Mouse (Mus musculus): Measurements from ENCODE around the gene Ift80. TPM values are rescaled to one million over a fixed set of nuclear protein-coding genes. Genes with fewer than 3 reads are reported as not detected.
"Not testable (repeated sequence)": the region's sequence is repeated elsewhere in the genome, so short reads cannot be mapped to it uniquely, and the experiment has no call there.

Gene Ift80
- polyA plus RNA-seq, 1 experiment from 2014 or later: 3.2 TPM

DNA sequence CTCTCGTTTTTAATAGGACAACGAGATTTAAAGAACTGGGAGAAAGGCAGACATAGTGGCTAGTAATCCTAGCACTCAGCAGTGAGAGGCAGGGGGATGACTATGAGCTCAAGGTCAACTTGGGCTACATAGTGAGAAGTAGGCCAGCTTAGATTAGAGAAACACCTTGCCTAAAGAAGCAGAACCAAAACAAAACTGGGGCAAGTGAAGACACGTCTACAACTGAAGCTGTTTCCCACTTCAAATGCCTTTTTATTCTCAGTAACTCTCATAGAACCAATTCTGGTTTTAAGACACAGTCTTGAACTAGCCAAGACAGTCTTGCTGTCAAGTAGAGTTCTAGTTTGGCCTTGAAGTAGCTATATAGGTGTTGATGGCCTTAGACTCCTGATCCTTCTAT is 67.7 kb downstream of the Ift80 start:
- 84% methylated on average over 3 of the region's 3 CpGs for whole genome bisulfite sequencing (ENCODE audit: insufficient replicate concordance)
- Histone ChIP-seq H3K9ac (replicated peaks) (no peak overlapping the region), H3K27me3 (ENCODE audit: insufficient read depth, low read length) (no peaks in the 10 kb centered on the region), H3K4me3 (ENCODE audit: low read depth, low read length) (no peak overlapping the region), H3K4me1 (ENCODE audit: insufficient read depth) (no peaks in the 10 kb centered on the region), H3K36me3 (replicated peaks; ENCODE audit: insufficient read depth, low read length) (peaks cover 10% of the 10 kb centered on the region), H3K4me2 (ENCODE audit: low read depth, low read length) (no peak overlapping the region), H3K9me3 (ENCODE audit: low read length) (no peaks in the 10 kb centered on the region), H3K27ac (ENCODE audit: low read depth) (no peak overlapping the region)
- TF ChIP-seq EP300 (IDR thresholded peaks at IDR 0.05; ENCODE audit: low read depth) (no peak), CTCF (IDR thresholded peaks at IDR 0.05; ENCODE audit: low read depth) (no peak)
- ATAC-seq (no peak), DNase-seq (no peak)

DNA sequence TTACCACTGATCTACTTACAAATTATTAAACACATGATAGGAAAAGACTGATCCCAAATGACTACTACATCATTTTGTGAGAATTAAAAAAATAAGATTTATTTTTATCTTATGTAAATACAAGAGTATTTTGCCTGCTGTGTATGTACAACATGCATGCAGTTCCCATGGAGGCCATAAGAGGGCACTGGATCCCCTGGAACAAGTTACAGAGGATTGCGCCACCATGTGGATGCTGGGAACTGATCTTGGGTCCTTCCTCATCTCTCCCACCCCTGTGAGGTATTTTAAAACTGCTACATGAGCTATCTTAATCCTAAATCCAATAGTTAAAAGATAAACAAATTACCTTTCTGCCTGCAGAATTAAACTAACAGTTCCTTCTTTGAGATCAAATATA is 68.9 kb downstream of the Ift80 start:
- 100% methylated on average over 1 of the region's 1 CpGs for WGBS (ENCODE audit: insufficient replicate concordance)
- Histone ChIP-seq H3K27me3 (ENCODE audit: insufficient read depth, low read length) (no peaks in the 10 kb centered on the region), H3K27ac (ENCODE audit: low read depth) (no peak overlapping the region), H3K36me3 (replicated peaks; ENCODE audit: insufficient read depth, low read length) (peaks cover 9% of the 10 kb centered on the region), H3K4me1 (ENCODE audit: insufficient read depth) (no peaks in the 10 kb centered on the region), H3K4me3 (ENCODE audit: low read depth, low read length) (no peak overlapping the region), H3K9ac (replicated peaks) (no peak overlapping the region), H3K9me3 (ENCODE audit: low read length) (no peaks in the 10 kb centered on the region), H3K4me2 (ENCODE audit: low read depth, low read length) (no peak overlapping the region)
- peak; percentile 74 for TF ChIP-seq CTCF (IDR thresholded peaks at IDR 0.05; ENCODE audit: low read depth)
- no peak for TF ChIP-seq EP300 (IDR thresholded peaks at IDR 0.05; ENCODE audit: low read depth)
- ATAC-seq (no peak), DNase-seq (peak; percentile 47)

DNA sequence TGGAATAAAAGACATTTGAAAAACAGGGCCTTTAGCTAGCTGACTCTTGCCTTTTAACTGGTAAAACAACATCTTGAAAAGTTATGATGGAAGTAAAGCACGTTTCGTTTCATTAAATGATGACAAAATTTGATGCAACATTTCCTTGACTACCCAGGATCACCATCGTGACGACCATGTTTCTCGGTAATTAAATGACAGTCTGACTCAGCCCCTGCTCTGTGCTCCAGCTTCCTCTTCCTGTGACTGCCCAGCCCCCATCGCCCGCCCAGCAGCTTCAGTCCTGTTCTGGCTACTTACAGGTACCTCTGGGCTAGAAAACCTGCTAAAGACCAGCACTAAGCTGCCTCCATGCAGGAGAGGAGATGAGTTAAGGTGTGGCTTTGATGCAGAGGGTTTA is 70.1 kb downstream of the Ift80 start:
- no peaks in the 10 kb centered on the region for H3K27me3 ChIP-seq (ENCODE audit: insufficient read depth, low read length)
- no peak for DNase-seq
- H3K36me3 ChIP-seq (replicated peaks; ENCODE audit: insufficient read depth, low read length): peaks cover 9% of the 10 kb centered on the region
- no peak for ATAC-seq
- H3K4me2 ChIP-seq (ENCODE audit: low read depth, low read length): no peak overlapping the region
- H3K27ac ChIP-seq (ENCODE audit: low read depth): no peak overlapping the region
- H3K4me3 ChIP-seq (ENCODE audit: low read depth, low read length): no peak overlapping the region
- H3K9me3 ChIP-seq (ENCODE audit: low read length): no peaks in the 10 kb centered on the region
- no peak overlapping the region for H3K9ac ChIP-seq (replicated peaks)
- peaks cover 3% of the 10 kb centered on the region; the same call in 1 of the 2 replicates for H3K4me1 ChIP-seq (ENCODE audit: insufficient read depth)
- TF ChIP-seq CTCF (IDR thresholded peaks at IDR 0.05; ENCODE audit: low read depth) (no peak), EP300 (IDR thresholded peaks at IDR 0.05; ENCODE audit: low read depth) (no peak)
- 79% methylated on average over 7 of the region's 7 CpGs for WGBS (ENCODE audit: insufficient replicate concordance)

DNA sequence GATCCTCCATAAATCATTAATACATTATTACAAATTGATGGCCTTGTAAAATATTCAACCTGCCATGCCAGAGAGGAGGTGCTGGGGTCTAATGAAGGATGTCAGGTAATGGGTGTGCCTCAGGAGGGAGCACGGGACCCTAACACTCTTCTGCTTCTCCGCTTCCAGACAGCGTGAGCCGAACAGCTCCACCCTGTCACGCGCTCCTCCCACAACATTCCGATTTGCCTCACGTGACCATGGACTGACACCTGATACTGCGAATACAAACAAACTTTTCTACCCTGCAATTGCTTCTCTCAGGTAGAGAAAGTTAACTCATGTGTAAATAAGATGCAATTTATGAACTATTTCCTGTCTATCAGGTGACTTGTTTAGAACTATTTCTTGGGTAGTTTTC is 75.8 kb downstream of the Ift80 start:
- TF ChIP-seq EP300 (IDR thresholded peaks at IDR 0.05; ENCODE audit: low read depth) (no peak), CTCF (IDR thresholded peaks at IDR 0.05; ENCODE audit: low read depth) (no peak)
- Histone ChIP-seq H3K27ac (ENCODE audit: low read depth) (no peak overlapping the region), H3K9me3 (ENCODE audit: low read length) (no peaks in the 10 kb centered on the region), H3K36me3 (replicated peaks; ENCODE audit: insufficient read depth, low read length) (peaks cover 5% of the 10 kb centered on the region; the same call in 1 of the 2 replicates), H3K9ac (replicated peaks) (no peak overlapping the region), H3K4me2 (ENCODE audit: low read depth, low read length) (no peak overlapping the region), H3K4me3 (ENCODE audit: low read depth, low read length) (no peak overlapping the region), H3K27me3 (ENCODE audit: insufficient read depth, low read length) (no peaks in the 10 kb centered on the region), H3K4me1 (ENCODE audit: insufficient read depth) (peaks cover 3% of the 10 kb centered on the region; the same call in 1 of the 2 replicates)
- no peak for DNase-seq
- no peak for ATAC-seq
- 89% methylated on average over 9 of the region's 9 CpGs for whole genome bisulfite sequencing (ENCODE audit: insufficient replicate concordance)

DNA sequence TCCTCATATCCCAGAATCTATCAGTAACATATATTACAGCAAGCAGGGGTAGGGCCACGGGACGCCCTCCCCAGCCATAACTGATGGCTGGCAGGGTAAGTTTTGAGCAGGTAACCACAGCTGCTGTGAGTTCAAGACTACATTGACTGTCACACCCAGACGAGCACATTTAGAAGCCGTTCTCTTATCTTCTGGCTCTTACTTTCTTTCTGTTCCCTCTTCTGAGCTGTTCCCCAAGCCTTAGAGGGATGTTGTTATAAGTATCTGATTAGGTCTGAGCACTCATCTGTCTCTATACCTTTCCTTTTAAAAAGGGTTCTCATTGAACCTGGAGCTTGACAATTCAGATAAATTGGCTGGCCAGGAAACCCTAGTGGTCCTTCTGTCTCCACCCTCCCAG is 96.9 kb downstream of the Ift80 start:
- no peaks in the 10 kb centered on the region for H3K4me1 ChIP-seq (ENCODE audit: insufficient read depth)
- H3K4me2 ChIP-seq (ENCODE audit: low read depth, low read length): no peak overlapping the region
- no peak for TF ChIP-seq EP300 (IDR thresholded peaks at IDR 0.05; ENCODE audit: low read depth)
- no peak for TF ChIP-seq CTCF (IDR thresholded peaks at IDR 0.05; ENCODE audit: low read depth)
- no peak for ATAC-seq
- no peaks in the 10 kb centered on the region for H3K36me3 ChIP-seq (replicated peaks; ENCODE audit: insufficient read depth, low read length)
- no peaks in the 10 kb centered on the region for H3K9me3 ChIP-seq (ENCODE audit: low read length)
- no peak for DNase-seq
- H3K4me3 ChIP-seq (ENCODE audit: low read depth, low read length): no peak overlapping the region
- H3K27ac ChIP-seq (ENCODE audit: low read depth): no peak overlapping the region
- WGBS (ENCODE audit: insufficient replicate concordance): 72% methylated on average over 4 of the region's 4 CpGs
- no peak overlapping the region for H3K9ac ChIP-seq (replicated peaks)
- no peaks in the 10 kb centered on the region for H3K27me3 ChIP-seq (ENCODE audit: insufficient read depth, low read length)

DNA sequence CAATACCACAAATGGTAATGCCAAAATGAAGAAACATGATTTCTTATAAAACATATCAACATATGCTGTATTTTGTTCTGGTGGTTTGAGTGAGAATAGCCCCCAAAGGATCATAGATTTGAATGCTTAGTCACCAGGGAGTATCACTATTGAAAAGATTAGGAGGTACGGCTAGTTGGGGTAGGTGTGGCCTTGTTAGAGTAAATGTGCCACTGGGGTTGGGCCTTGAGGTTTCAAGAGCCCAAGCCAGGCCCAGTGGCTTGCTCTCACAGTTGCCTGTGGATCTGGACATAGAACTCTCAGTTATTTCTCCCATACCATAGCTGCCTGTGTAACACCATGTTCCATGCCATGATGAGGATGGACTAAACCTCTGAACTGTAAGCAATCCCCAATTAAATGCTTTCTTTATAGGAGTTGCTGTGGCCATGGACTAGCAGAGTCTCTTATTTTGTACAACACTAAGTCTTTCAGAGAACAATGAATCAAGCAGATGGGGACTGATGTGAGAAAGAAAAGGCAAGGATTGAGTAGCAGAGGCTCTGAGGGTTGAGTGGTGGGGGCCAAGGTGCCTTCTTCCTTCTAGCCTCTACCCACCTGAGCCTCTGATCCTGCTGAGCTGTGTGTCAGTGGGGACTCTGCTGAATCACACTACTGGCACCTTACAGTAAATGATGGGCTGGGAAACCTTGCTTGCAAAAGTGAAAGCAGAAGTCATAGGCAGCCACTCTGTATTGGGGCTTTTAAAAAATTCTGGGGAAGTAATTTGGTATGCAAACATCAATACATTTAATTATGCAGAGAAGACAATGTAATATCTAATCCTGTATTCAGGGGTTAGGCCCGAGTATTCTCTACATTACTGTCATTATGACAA is 99.2 kb downstream of the Ift80 start:
- H3K36me3 ChIP-seq (replicated peaks; ENCODE audit: insufficient read depth, low read length): no peaks in the 10 kb centered on the region
- no peaks in the 10 kb centered on the region for H3K27me3 ChIP-seq (ENCODE audit: insufficient read depth, low read length)
- DNase-seq: no peak
- H3K27ac ChIP-seq (ENCODE audit: low read depth): no peak overlapping the region
- TF ChIP-seq EP300 (IDR thresholded peaks at IDR 0.05; ENCODE audit: low read depth) (no peak), CTCF (IDR thresholded peaks at IDR 0.05; ENCODE audit: low read depth) (no peak)
- H3K4me3 ChIP-seq (ENCODE audit: low read depth, low read length): no peak overlapping the region
- ATAC-seq: no peak
- H3K9ac ChIP-seq (replicated peaks): no peak overlapping the region
- no peak overlapping the region for H3K4me2 ChIP-seq (ENCODE audit: low read depth, low read length)
- no peaks in the 10 kb centered on the region for H3K4me1 ChIP-seq (ENCODE audit: insufficient read depth)
- 57% methylated on average over 2 of the region's 2 CpGs for WGBS (ENCODE audit: insufficient replicate concordance)
- no peaks in the 10 kb centered on the region for H3K9me3 ChIP-seq (ENCODE audit: low read length)

DNA sequence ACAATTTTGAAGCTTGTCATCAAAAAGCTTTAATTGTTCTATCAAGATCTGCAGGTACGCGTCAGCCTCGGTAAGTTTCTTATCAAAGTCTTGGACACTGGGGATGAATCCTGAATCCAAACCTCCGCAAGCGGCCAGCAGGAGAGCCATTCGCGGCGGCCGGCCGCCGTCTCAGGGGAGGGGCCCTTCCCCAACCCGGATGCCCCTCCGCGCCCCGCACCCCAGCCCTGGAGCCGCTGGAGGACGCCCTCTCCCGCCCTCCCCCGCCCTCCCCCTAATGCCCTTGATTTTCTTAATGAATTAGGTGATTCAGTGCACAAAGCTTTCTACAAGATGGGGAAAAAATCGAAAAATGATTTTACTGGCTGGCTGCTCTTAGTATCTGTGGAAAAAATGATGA is 101.7 kb downstream of the Ift80 start:
- H3K36me3 ChIP-seq (replicated peaks; ENCODE audit: insufficient read depth, low read length); H3K9ac ChIP-seq (replicated peaks); H3K4me2 ChIP-seq (ENCODE audit: low read depth, low read length); H3K4me1 ChIP-seq (ENCODE audit: insufficient read depth); H3K4me3 ChIP-seq (ENCODE audit: low read depth, low read length); H3K27ac ChIP-seq (ENCODE audit: low read depth); H3K9me3 ChIP-seq (ENCODE audit: low read length); H3K27me3 ChIP-seq (ENCODE audit: insufficient read depth, low read length); DNase-seq: not testable (repeated sequence)
- 92% methylated on average over 19 of the region's 20 CpGs for WGBS (ENCODE audit: insufficient replicate concordance)
- ATAC-seq: 0 out of 2 replicates have a peak, but pooled peaks have one; percentile 57

Data from liver, postnatal 0 days (tissue).